Mouse (Mus musculus) megakaryocyte, embryonic 14.5 days (primary cell): Measurements from ENCODE around the gene Gm21887.
"Not testable (repeated sequence)": the region's sequence is repeated elsewhere in the genome, so short reads cannot be mapped to it uniquely, and the experiment has no call there.

Experiments
- FLI1 ChIP-seq: IDR thresholded peaks from 2 replicates; pipeline ENCODE4 v1.6.1; 2012; ENCODE audit warnings: low read length, inconsistent platforms, mixed read lengths
- GATA1 ChIP-seq: IDR thresholded peaks from 3 replicates; pipeline ENCODE4 v1.6.1; 2012; ENCODE audit warnings: mixed read lengths, low read length, inconsistent platforms, borderline replicate concordance

DNA sequence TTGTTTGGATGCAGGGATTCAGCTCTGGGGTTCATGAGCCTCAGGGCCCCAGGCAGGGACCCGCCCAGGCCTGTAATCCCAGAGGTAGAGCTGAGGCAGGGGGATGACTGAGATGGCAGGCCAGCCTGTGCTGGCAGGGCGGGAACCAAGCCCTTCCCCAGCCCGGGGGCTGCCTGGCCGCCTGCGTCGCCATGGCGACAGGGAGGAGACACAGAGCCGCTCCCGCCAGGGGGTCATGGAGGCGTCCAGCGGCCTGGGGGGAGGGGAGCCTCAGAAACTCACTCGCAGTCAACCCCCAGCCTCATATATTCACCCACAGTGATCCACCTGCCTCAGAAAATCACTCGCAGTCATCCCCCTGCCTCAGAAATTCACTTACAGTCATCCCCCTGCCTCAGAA, 4.3 kb upstream of the Gm21887 start:
- TF ChIP-seq FLI1, GATA1: not testable (repeated sequence)
